Mouse (Mus musculus) thymus, postnatal 14 days (tissue): ENCODE data around the gene Ring1.

Source experiments
- DNase-seq: peaks from one replicate; pipeline ENCODE4 v3.0.0; 2021

Gene Ring1

GRCm38 (mm10) chr17:34024317-34024821, at the start of gene Ring1:
Ring1 (minus strand) TSS chr17:34024680.
- peak; percentile 93 for DNase-seq

GRCm38 (mm10) chr17:34072091-34072490, 47.6 kb upstream of the Ring1 start:
- DNase-seq = no peak

GRCm38 (mm10) chr17:34068864-34069263, 44.4 kb upstream of the Ring1 start:
- DNase-seq = no peak

GRCm38 (mm10) chr17:34057224-34057623, 32.7 kb upstream of the Ring1 start:
- DNase-seq = no peak

GRCm38 (mm10) chr17:34047404-34048050, 23.0 kb upstream of the Ring1 start:
- DNase-seq = no peak

- no peak for DNase-seq
Observed at GRCm38 (mm10) chr17:34045941-34046340, 21.5 kb upstream of the Ring1 start.

GRCm38 (mm10) chr17:34039562-34040450, 15.3 kb upstream of the Ring1 start:
- DNase-seq = no peak

- DNase-seq = no peak
Observed at GRCm38 (mm10) chr17:34038878-34039561, 14.5 kb upstream of the Ring1 start, which contains the start of gene Col11a2. Col11a2 (plus strand) TSS chr17:34039437.

- DNase-seq = no peak
Observed at GRCm38 (mm10) chr17:34038440-34038839, 14.0 kb upstream of the Ring1 start.

- no peak for DNase-seq
Observed at GRCm38 (mm10) chr17:34037241-34037640, 12.8 kb upstream of the Ring1 start.

GRCm38 (mm10) chr17:34036647-34037046, 12.2 kb upstream of the Ring1 start:
- DNase-seq = no peak

GRCm38 (mm10) chr17:34035517-34035916, 11.0 kb upstream of the Ring1 start:
- DNase-seq = no peak

- DNase-seq = peak; percentile 82
Observed at GRCm38 (mm10) chr17:34034064-34034463, 9.6 kb upstream of the Ring1 start.

GRCm38 (mm10) chr17:34033441-34033840, 9.0 kb upstream of the Ring1 start:
- no peak for DNase-seq

GRCm38 (mm10) chr17:34032806-34033205, 8.3 kb upstream of the Ring1 start:
- DNase-seq = peak; percentile 48

- peak; percentile 87 for DNase-seq
Observed at GRCm38 (mm10) chr17:34032174-34032632, 7.7 kb upstream of the Ring1 start.

GRCm38 (mm10) chr17:34031465-34032173, 7.1 kb upstream of the Ring1 start, which contains the start of the genes Slc39a7 and Rxrb:
Slc39a7 (minus strand) TSS chr17:34031682.
Rxrb (plus strand) TSS chr17:34031812.
- peak; percentile 100 for DNase-seq

GRCm38 (mm10) chr17:34030861-34031326, 6.4 kb upstream of the Ring1 start:
- DNase-seq = no peak

- DNase-seq = no peak
Observed at GRCm38 (mm10) chr17:34029890-34030595, 5.6 kb upstream of the Ring1 start.

GRCm38 (mm10) chr17:34029150-34029889, 4.8 kb upstream of the Ring1 start:
- DNase-seq = no peak
